Comparison of ENCODE assay signal across 11 mouse cellular contexts in genomic region chr1:156205164-156205563, GRCm38 (mm10). TPM values are rescaled to one million over a fixed set of nuclear protein-coding genes. Genes with fewer than 3 reads are reported as not detected.
DNase-seq lines count a peak whose midpoint lies in the region; ATAC-seq and TF ChIP-seq lines count a peak whose summit lies in the region.
"Had no signal": no experiment of that assay in that cellular context is flagged by ENCODE, and none has a peak within 500 bp of the region (broad histone marks: within the 10 kb centered on the region; RNA-seq: fewer than 3 reads in every experiment).

No protein-coding gene starts in this region.

- no peak for ATAC-seq in heart, postnatal 0 days (ENCODE audit: insufficient read depth, low read depth)
- peak; percentile 50 for ATAC-seq in hindbrain, embryonic 16.5 days
- ATAC-seq in midbrain, embryonic 15.5 days (replicated peaks) = peak; percentile 28; the same call in 1 of the 2 replicates

- no peaks in the 10 kb centered on the region for H3K9me3 ChIP-seq in heart, postnatal 0 days (replicated peaks; ENCODE audit: control insufficient read depth, low read length)
- no peaks in the 10 kb centered on the region for H3K9me3 ChIP-seq in embryonic facial prominence, embryonic 10.5 days
- H3K9me3 ChIP-seq in hindbrain, embryonic 16.5 days (ENCODE audit: control insufficient read depth, low read length) = no peaks in the 10 kb centered on the region
- H3K9me3 ChIP-seq in midbrain, embryonic 15.5 days = no peaks in the 10 kb centered on the region

- 24% methylated on average over 10 of the region's 10 CpGs for WGBS in heart, postnatal 0 days
- WGBS in embryonic facial prominence, embryonic 10.5 days = 11% methylated on average over 10 of the region's 10 CpGs
- WGBS in hindbrain, embryonic 16.5 days = 20% methylated on average over 10 of the region's 10 CpGs
- whole genome bisulfite sequencing in midbrain, embryonic 15.5 days = 23% methylated on average over 10 of the region's 10 CpGs

- H3K9ac ChIP-seq in heart, postnatal 0 days (replicated peaks; ENCODE audit: low read depth, low read length) = no peak overlapping the region
- peak overlapping the region; percentile 70 for H3K9ac ChIP-seq in hindbrain, embryonic 16.5 days (ENCODE audit: low read depth, low read length)
- peak overlapping the region; percentile 53 for H3K9ac ChIP-seq in midbrain, embryonic 15.5 days

- no peak for TF ChIP-seq CTCF in heart, postnatal 0 days (IDR thresholded peaks at IDR 0.05; ENCODE audit: low read depth)

- H3K27ac ChIP-seq in heart, postnatal 0 days (ENCODE audit: low read depth) = no peak overlapping the region
- H3K27ac ChIP-seq in embryonic facial prominence, embryonic 10.5 days (replicated peaks) = peak overlapping the region; percentile 70
- H3K27ac ChIP-seq in hindbrain, embryonic 16.5 days (ENCODE audit: low read depth, low read length) = no peak overlapping the region
- no peak overlapping the region for H3K27ac ChIP-seq in midbrain, embryonic 15.5 days

- intact Hi-C loops in heart, postnatal 25 days (cut with DNase I) = no loop called here
- intact Hi-C loops in left cerebral cortex, postnatal 10 days (cut with DNase I) = no loop called here

- no peaks in the 10 kb centered on the region for H3K36me3 ChIP-seq in heart, postnatal 0 days (replicated peaks; ENCODE audit: control insufficient read depth, insufficient read depth, low read length)
- H3K36me3 ChIP-seq in embryonic facial prominence, embryonic 10.5 days (replicated peaks) = no peaks in the 10 kb centered on the region
- no peaks in the 10 kb centered on the region for H3K36me3 ChIP-seq in hindbrain, embryonic 16.5 days (ENCODE audit: control insufficient read depth, insufficient read depth, low read length)
- no peaks in the 10 kb centered on the region for H3K36me3 ChIP-seq in midbrain, embryonic 15.5 days (replicated peaks)

- peak overlapping the region; percentile 55 for H3K4me3 ChIP-seq in heart, postnatal 0 days (ENCODE audit: low read depth, low read length)
- H3K4me3 ChIP-seq in embryonic facial prominence, embryonic 10.5 days = peak overlapping the region; percentile 66
- peak overlapping the region; percentile 50 for H3K4me3 ChIP-seq in hindbrain, embryonic 16.5 days (ENCODE audit: low read length)
- H3K4me3 ChIP-seq in midbrain, embryonic 15.5 days = peak overlapping the region; percentile 50

- peaks cover 49% of the 10 kb centered on the region for H3K27me3 ChIP-seq in heart, postnatal 0 days (ENCODE audit: control insufficient read depth, insufficient read depth, low read length)
- H3K27me3 ChIP-seq in embryonic facial prominence, embryonic 10.5 days (replicated peaks; ENCODE audit: low read depth, poor library complexity, severe bottlenecking) = peaks cover 74% of the 10 kb centered on the region
- H3K27me3 ChIP-seq in hindbrain, embryonic 16.5 days (replicated peaks; ENCODE audit: control insufficient read depth, insufficient read depth, low read length) = peaks cover 20% of the 10 kb centered on the region
- peaks cover 5% of the 10 kb centered on the region; the same call in 1 of the 2 replicates for H3K27me3 ChIP-seq in midbrain, embryonic 15.5 days (replicated peaks)

- no peak for DNase-seq in heart, postnatal 0 days (ENCODE audit: low spot score)
- DNase-seq in heart, postnatal 25 days (ENCODE audit: low spot score) = no peak
- DNase-seq in embryonic facial prominence, embryonic 10.5 days (ENCODE audit: low spot score) = no peak
- no peak for DNase-seq in right cerebral cortex, postnatal 4 days
- DNase-seq in spleen, postnatal 36 days (ENCODE audit: low spot score in 2 of 2) = no peak
- DNase-seq in left cerebral cortex, postnatal 10 days (ENCODE audit: extremely low spot score in 1 of 2, low spot score in 2 of 2) = no peak
- DNase-seq: adrenal gland, adult 8-10 months; lung, postnatal 14 days had no signal

- no peak for TF ChIP-seq EP300 in heart, postnatal 0 days (IDR thresholded peaks at IDR 0.05; ENCODE audit: low read depth)

- peak overlapping the region; percentile 83 for H3K4me2 ChIP-seq in heart, postnatal 0 days (ENCODE audit: low read depth, low read length)
- peak overlapping the region; percentile 86 for H3K4me2 ChIP-seq in hindbrain, embryonic 16.5 days (ENCODE audit: low read length)
- peak overlapping the region; percentile 89 for H3K4me2 ChIP-seq in midbrain, embryonic 15.5 days

- H3K4me1 ChIP-seq in heart, postnatal 0 days (ENCODE audit: control insufficient read depth, insufficient read depth) = no peaks in the 10 kb centered on the region
- peaks cover 30% of the 10 kb centered on the region for H3K4me1 ChIP-seq in embryonic facial prominence, embryonic 10.5 days
- peaks cover 9% of the 10 kb centered on the region; the same call in 1 of the 2 replicates for H3K4me1 ChIP-seq in hindbrain, embryonic 16.5 days (ENCODE audit: control insufficient read depth, insufficient read depth, low read depth, low read length)
- peaks cover 22% of the 10 kb centered on the region for H3K4me1 ChIP-seq in midbrain, embryonic 15.5 days

RNA-seq across cellular contexts. Expression of gene Fam163a, which starts 0.3 kb away (rescaled TPM):
- 1.8 and 2.8 TPM in 2 replicates for total RNA-seq in heart, postnatal 0 days (2014; rRNA removed; ENCODE audit: low replicate concordance)
- polyA plus RNA-seq in heart, postnatal 0 days (2015; fragmentation: Nextera tagmentation; extraction: Ambion mirVana) = 1.0 and 1.6 TPM in 2 replicates
- under 1 TPM in 1 of 2 experiments, not detected in 1; 0.06 TPM for total RNA-seq in heart, postnatal 25 days (2021)
- polyA plus RNA-seq in embryonic facial prominence, embryonic 10.5 days (2016; fragmentation: Nextera tagmentation; extraction: Ambion mirVana) = 1.6 and 2.5 TPM in 2 replicates
- 3.7 and 4.5 TPM in 2 replicates for polyA plus RNA-seq in hindbrain, embryonic 16.5 days (2015; fragmentation: Nextera tagmentation; extraction: Ambion mirVana)
- polyA plus RNA-seq in midbrain, embryonic 15.5 days (2015; fragmentation: Nextera tagmentation; extraction: Ambion mirVana) = 6.5 and 7.5 TPM in 2 replicates
- 10 to 100 TPM; 10.5 to 11.6 TPM for total RNA-seq in left cerebral cortex, postnatal 10 days (2021)
- polyA plus RNA-seq: spleen, adult 2 months had no signal
